Comparison of ENCODE assay signal across 32 mouse cellular contexts in the genomic region with DNA sequence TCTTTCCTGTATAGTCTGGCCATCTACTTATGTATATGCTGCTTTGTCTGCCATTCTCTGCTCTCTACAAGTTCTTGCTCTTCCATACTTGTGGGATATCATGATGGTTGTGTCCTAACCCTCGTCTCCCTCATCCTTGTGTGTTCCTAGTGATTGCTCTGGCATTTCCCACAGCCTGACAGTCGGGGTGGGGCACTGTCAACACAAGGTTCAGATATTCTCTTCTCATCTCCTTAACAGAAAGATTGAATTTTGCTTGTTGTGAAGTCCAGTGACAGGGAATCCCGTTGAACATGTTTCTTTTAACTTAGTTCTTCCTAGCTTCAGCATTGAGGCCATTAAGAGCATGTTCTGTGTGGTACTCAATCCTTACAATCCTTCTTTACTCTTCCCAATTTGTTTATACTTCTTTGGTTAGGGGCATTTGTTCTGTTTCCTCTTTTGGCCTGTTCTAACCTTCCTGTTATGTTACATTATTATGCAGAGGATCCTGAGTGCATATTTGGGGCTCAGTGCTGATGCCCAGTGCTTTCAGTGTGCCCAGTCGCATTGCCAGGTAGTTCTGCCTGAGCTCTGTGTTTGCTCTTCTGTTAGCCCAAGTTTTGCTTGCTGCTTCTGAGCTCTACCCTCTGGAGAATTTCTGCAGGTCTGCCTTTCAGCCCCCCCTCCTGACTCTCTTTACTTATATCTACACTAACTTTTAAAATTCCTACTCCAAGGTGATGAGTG. TPM values are rescaled to one million over a fixed set of nuclear protein-coding genes. Genes with fewer than 3 reads are reported as not detected.
A peak's percentile ranks its signal among the peaks of the same experiment; 100 is the strongest.
DNase-seq lines count a peak whose midpoint lies in the region; ATAC-seq and TF ChIP-seq lines count a peak whose summit lies in the region.
"Had no signal": no experiment of that assay in that cellular context is flagged by ENCODE, and none has a peak within 500 bp of the region (broad histone marks: within the 10 kb centered on the region; RNA-seq: fewer than 3 reads in every experiment).

No protein-coding gene starts in this region.

- intact Hi-C loops in heart, postnatal 10 days (cut with DNase I): loop anchor here (10.0 kb wide), 1 partner anchor 132 kb away; no protein-coding TSS in a partner anchor
- intact Hi-C loops in left cerebral cortex, postnatal 4 days (cut with DNase I): no loop called here

- peaks cover 3% of the 10 kb centered on the region; the same call in 1 of the 2 replicates for H3K4me1 ChIP-seq in spleen, adult 2 months (ENCODE audit: control insufficient read depth, insufficient read depth, insufficient read length)
- H3K4me1 ChIP-seq: embryonic facial prominence, embryonic 13.5 days; embryonic facial prominence, embryonic 15.5 days; forebrain, embryonic 10.5 days; forebrain, embryonic 12.5 days had no signal

- TF ChIP-seq CTCF in spleen, adult 2 months (IDR thresholded peaks at IDR 0.05; ENCODE audit: extremely low read depth, insufficient read depth, insufficient read length, insufficient replicate concordance): no peak

- H3K36me3 ChIP-seq in spleen, adult 2 months (ENCODE audit: control insufficient read depth, insufficient read depth, low read length): no peaks in the 10 kb centered on the region
- H3K36me3 ChIP-seq: embryonic facial prominence, embryonic 13.5 days; embryonic facial prominence, embryonic 15.5 days; forebrain, embryonic 10.5 days; forebrain, embryonic 12.5 days; G1E had no signal

- DNase-seq in heart, adult 11 months: peak; percentile 55
- DNase-seq in heart, postnatal 10 days: no peak
- no peak for DNase-seq in spleen, adult 2 months (ENCODE audit: low read depth in 1 of 2, low spot score in 2 of 2)
- DNase-seq in spleen, adult 12 weeks (ENCODE audit: low spot score): no peak
- DNase-seq in lung, postnatal 4 days: no peak
- no peak for DNase-seq in left cerebral cortex, postnatal 4 days
- DNase-seq: adrenal gland, adult 8-10 months; adrenal gland, postnatal 25 days; cerebellum, adult 11 months; cerebellum, adult 18-20 months; cerebellum, adult 8-10 months; cerebellum, adult 9-11 months; cerebellum, postnatal 14 days; cerebellum, postnatal 36 days; embryo, embryonic 11 days had no signal

- TF ChIP-seq POLR2A in spleen, adult 2 months (IDR thresholded peaks at IDR 0.05; ENCODE audit: low read depth, low read length): peak; percentile 10; the same call in 1 of the 2 replicates

- ATAC-seq in granulocyte monocyte progenitor cell, adult 5-6 weeks (replicated peaks; ENCODE audit: poor library complexity, severe bottlenecking): 0 out of 2 replicates have a peak, but pooled peaks have one; percentile 20
- ATAC-seq: activated CD4-positive, CD25-positive, alpha-beta regulatory T cell, adult 4 months; forebrain, embryonic 14.5 days; forebrain, embryonic 16.5 days; Patski had no signal

- H3K4me3 ChIP-seq in spleen, adult 2 months (ENCODE audit: extremely low read depth, insufficient read depth, insufficient read length): no peak overlapping the region; the same call in 1 of the 2 replicates
- H3K4me3 ChIP-seq: embryonic facial prominence, embryonic 13.5 days; embryonic facial prominence, embryonic 15.5 days; erythroblast, embryonic 14.5 days; forebrain, embryonic 10.5 days; forebrain, embryonic 12.5 days had no signal

- H3K27ac ChIP-seq in spleen, adult 2 months (ENCODE audit: insufficient read depth, low read length): peak overlapping the region; percentile 81
- H3K27ac ChIP-seq: embryonic facial prominence, embryonic 13.5 days; embryonic facial prominence, embryonic 15.5 days; forebrain, embryonic 10.5 days; forebrain, embryonic 12.5 days had no signal

- no peaks in the 10 kb centered on the region for H3K27me3 ChIP-seq in spleen, adult 2 months (ENCODE audit: control insufficient read depth, insufficient read depth, low read length)
- H3K27me3 ChIP-seq: embryonic facial prominence, embryonic 13.5 days; embryonic facial prominence, embryonic 15.5 days; forebrain, embryonic 12.5 days; Patski had no signal

- 47% methylated on average over 4 of the region's 4 CpGs for WGBS in spleen, adult 2 months

RNA-seq across cellular contexts. Expression of a gene that starts 6.5 kb away (rescaled TPM):
- not detected for total RNA-seq in heart, postnatal 10 days (2021)
- polyA plus RNA-seq in spleen, adult 2 months (2012; rRNA removed): 0.36 and 0.55 TPM in 2 replicates
- not detected in 2 replicates for total RNA-seq in granulocyte monocyte progenitor cell, adult 5-6 weeks (2014; fragmentation: Nextera tagmentation)
- not detected in 2 replicates for total RNA-seq in granulocyte monocyte progenitor cell, adult 5-6 weeks (2017)
- not detected for total RNA-seq in left cerebral cortex, postnatal 4 days (2021)
- total RNA-seq: adrenal gland, adult 18-20 months; adrenal gland, postnatal 25 days; adrenal gland, postnatal 4 days; common myeloid progenitor, adult 5-6 weeks had no signal
- polyA plus RNA-seq: brain, embryonic 14.5 days; C2C12; embryonic facial prominence, embryonic 11.5 days; embryonic facial prominence, embryonic 13.5 days; embryonic facial prominence, embryonic 15.5 days; erythroblast, embryonic 14.5 days; forebrain, embryonic 10.5 days; forebrain, embryonic 12.5 days; forebrain, embryonic 14.5 days; forebrain, embryonic 16.5 days; G1E; Patski had no signal
